Mouse (Mus musculus) thymus, postnatal 4 days (tissue): ENCODE data around the gene Plet1.
A peak's percentile ranks its signal among the peaks of the same experiment; 100 is the strongest.

Experiments used
- DNase-seq: peaks from one replicate; pipeline ENCODE4 v3.0.0; 2021

Plet1 gene

GRCm38 (mm10) chr9:50494311-50494710 lies at the start of gene Plet1:
TSS of gene Plet1 (plus strand) at chr9:50494525.
- DNase-seq, result no peak

GRCm38 (mm10) chr9:50449048-50449447 lies 45.3 kb upstream of the Plet1 start:
- DNase-seq, result no peak

GRCm38 (mm10) chr9:50451456-50452218 lies 42.7 kb upstream of the Plet1 start:
- peak; percentile 44 for DNase-seq

- peak; percentile 97 for DNase-seq
These were observed 42.0 kb upstream of the Plet1 start for GRCm38 (mm10) chr9:50452303-50452775.

- DNase-seq, result no peak
These were observed 36.7 kb upstream of the Plet1 start for GRCm38 (mm10) chr9:50457596-50457995.

- no peak for DNase-seq
These were observed 34.8 kb upstream of the Plet1 start for GRCm38 (mm10) chr9:50459537-50459936.

- DNase-seq, result peak; percentile 93
These were observed 31.7 kb upstream of the Plet1 start for GRCm38 (mm10) chr9:50462494-50463204.

GRCm38 (mm10) chr9:50463205-50463508 lies 31.2 kb upstream of the Plet1 start:
- DNase-seq, result no peak

- peak; percentile 60 for DNase-seq
These were observed 23.8 kb upstream of the Plet1 start for GRCm38 (mm10) chr9:50470377-50471100.

- DNase-seq, result peak; percentile 56
These were observed 23.0 kb upstream of the Plet1 start for GRCm38 (mm10) chr9:50471181-50471901.

GRCm38 (mm10) chr9:50475318-50475717 lies 19.0 kb upstream of the Plet1 start:
- no peak for DNase-seq

- DNase-seq, result no peak
These were observed 18.6 kb upstream of the Plet1 start for GRCm38 (mm10) chr9:50475745-50476144.

- no peak for DNase-seq
These were observed 17.7 kb upstream of the Plet1 start for GRCm38 (mm10) chr9:50476651-50477050.

- no peak for DNase-seq
These were observed 17.1 kb upstream of the Plet1 start for GRCm38 (mm10) chr9:50477270-50477669.

GRCm38 (mm10) chr9:50478826-50479225 lies 15.5 kb upstream of the Plet1 start:
- DNase-seq, result peak; percentile 74

GRCm38 (mm10) chr9:50479476-50479875 lies 14.8 kb upstream of the Plet1 start:
- DNase-seq, result no peak

GRCm38 (mm10) chr9:50482743-50483142 lies 11.6 kb upstream of the Plet1 start:
- DNase-seq, result no peak

GRCm38 (mm10) chr9:50485521-50485920 lies 8.8 kb upstream of the Plet1 start:
- no peak for DNase-seq

- DNase-seq, result no peak
These were observed 3.5 kb upstream of the Plet1 start for GRCm38 (mm10) chr9:50490836-50491235.

- no peak for DNase-seq
These were observed 2.7 kb upstream of the Plet1 start for GRCm38 (mm10) chr9:50491531-50492045.

- no peak for DNase-seq
These were observed 548 bp upstream of the Plet1 start for GRCm38 (mm10) chr9:50493777-50494176.

- no peak for DNase-seq
These were observed 1.3 kb downstream of the Plet1 start for GRCm38 (mm10) chr9:50495405-50496150.
